Mouse (Mus musculus): ENCODE measurements at regions not wholly inside any gene's neighbourhood (a gene's known extent, or its start where the extent isn't known, plus 50 kb on each side); places are given as distances from the start of the nearest gene placed in this dataset.

- no peaks in the 10 kb centered on the region for H3K4me1 ChIP-seq (ENCODE audit: control insufficient read depth, insufficient read depth, low read length)
- H3K4me3 ChIP-seq (replicated peaks; ENCODE audit: control insufficient read depth, low read depth, low read length), result no peak overlapping the region
- WGBS, result 69% methylated on average over 4 of the region's 4 CpGs
- no peak overlapping the region for H3K27ac ChIP-seq (ENCODE audit: control insufficient read depth, insufficient read depth, low read depth, low read length, poor library complexity)
- no peak for TF ChIP-seq POLR2A (IDR thresholded peaks at IDR 0.05; ENCODE audit: borderline replicate concordance, control insufficient read depth, low read depth, low read length)
- no peak for TF ChIP-seq CTCF (IDR thresholded peaks at IDR 0.05; ENCODE audit: control insufficient read depth, insufficient read depth, low read length)
Measured at GRCm38 (mm10) chr2:48412683-48413440, 401.0 kb upstream of the Acvr2a start.

GRCm38 (mm10) chr2:48414596-48415481 is 399.1 kb upstream of the Acvr2a start:
- H3K27ac ChIP-seq (ENCODE audit: control insufficient read depth, insufficient read depth, low read depth, low read length, poor library complexity), result no peak overlapping the region
- no peak overlapping the region for H3K4me3 ChIP-seq (replicated peaks; ENCODE audit: control insufficient read depth, low read depth, low read length)
- H3K4me1 ChIP-seq (ENCODE audit: control insufficient read depth, insufficient read depth, low read length), result no peaks in the 10 kb centered on the region
- TF ChIP-seq CTCF (IDR thresholded peaks at IDR 0.05; ENCODE audit: control insufficient read depth, insufficient read depth, low read length), result no peak
- TF ChIP-seq POLR2A (IDR thresholded peaks at IDR 0.05; ENCODE audit: borderline replicate concordance, control insufficient read depth, low read depth, low read length), result no peak
- 82% methylated on average over 10 of the region's 10 CpGs for WGBS

DNA sequence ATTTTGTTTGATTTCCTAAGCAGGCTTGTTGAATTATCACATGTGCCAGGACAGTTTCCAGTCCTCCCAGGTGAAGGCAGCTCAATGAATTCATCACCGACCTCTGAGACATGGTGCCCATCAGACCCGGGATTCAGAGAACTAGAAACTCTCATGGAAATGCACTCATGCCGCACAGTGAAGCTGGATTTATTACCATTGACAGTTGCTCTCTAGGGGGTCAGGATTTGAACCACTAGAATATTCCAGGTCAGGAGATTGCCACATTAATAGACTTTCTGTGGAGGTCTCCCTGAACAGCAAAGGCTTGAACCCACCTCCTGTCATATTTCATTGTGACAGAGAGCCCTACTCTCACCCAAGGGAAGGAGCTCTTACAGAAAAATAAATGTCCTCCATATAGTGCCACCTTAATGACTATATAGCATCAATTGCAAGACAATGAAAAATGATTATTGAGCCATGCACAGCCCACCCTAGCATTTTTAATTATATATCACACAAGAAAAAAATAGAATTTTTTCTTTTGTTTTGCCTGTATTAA is 397.6 kb upstream of the Acvr2a start:
- TF ChIP-seq POLR2A (IDR thresholded peaks at IDR 0.05; ENCODE audit: borderline replicate concordance, control insufficient read depth, low read depth, low read length) (no peak), CTCF (IDR thresholded peaks at IDR 0.05; ENCODE audit: control insufficient read depth, insufficient read depth, low read length) (no peak)
- Histone ChIP-seq H3K4me3 (replicated peaks; ENCODE audit: control insufficient read depth, low read depth, low read length) (no peak overlapping the region), H3K27ac (ENCODE audit: control insufficient read depth, insufficient read depth, low read depth, low read length, poor library complexity) (no peak overlapping the region), H3K4me1 (ENCODE audit: control insufficient read depth, insufficient read depth, low read length) (no peaks in the 10 kb centered on the region)
- 89% methylated on average over 3 of the region's 3 CpGs for WGBS

DNA sequence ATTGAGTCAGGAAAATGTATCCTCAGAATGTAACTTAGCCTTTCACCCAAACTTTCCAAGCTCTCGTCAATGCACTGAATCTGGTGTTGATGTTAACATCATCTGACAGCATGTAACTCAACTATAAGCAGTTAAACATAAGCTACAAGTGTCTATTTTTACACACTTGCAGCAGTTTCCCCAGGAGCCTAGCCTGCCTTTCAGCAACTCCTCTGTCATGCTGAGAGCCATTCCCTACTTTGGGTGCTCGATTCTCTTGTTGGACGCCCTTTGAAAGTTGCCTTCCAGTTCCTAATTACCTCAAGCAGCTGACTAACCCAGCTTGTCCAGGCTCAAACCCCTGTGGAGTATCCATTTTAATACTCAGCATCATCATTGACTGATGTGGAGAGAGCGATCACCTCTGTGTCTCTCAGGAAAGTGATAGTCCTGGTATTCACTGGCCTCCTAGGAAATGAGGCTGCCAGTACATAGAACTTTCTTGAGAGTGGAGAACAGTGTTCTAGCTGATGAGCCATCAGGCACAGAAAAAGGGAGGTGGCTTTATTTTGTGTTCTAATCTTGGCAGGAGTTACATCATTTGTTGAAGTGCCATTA is 396.8 kb upstream of the Acvr2a start:
- WGBS, result 84% methylated on average over 4 of the region's 4 CpGs
- Histone ChIP-seq H3K4me1 (ENCODE audit: control insufficient read depth, insufficient read depth, low read length) (no peaks in the 10 kb centered on the region), H3K4me3 (replicated peaks; ENCODE audit: control insufficient read depth, low read depth, low read length) (no peak overlapping the region), H3K27ac (ENCODE audit: control insufficient read depth, insufficient read depth, low read depth, low read length, poor library complexity) (no peak overlapping the region)
- TF ChIP-seq CTCF (IDR thresholded peaks at IDR 0.05; ENCODE audit: control insufficient read depth, insufficient read depth, low read length) (no peak), POLR2A (IDR thresholded peaks at IDR 0.05; ENCODE audit: borderline replicate concordance, control insufficient read depth, low read depth, low read length) (no peak)

DNA sequence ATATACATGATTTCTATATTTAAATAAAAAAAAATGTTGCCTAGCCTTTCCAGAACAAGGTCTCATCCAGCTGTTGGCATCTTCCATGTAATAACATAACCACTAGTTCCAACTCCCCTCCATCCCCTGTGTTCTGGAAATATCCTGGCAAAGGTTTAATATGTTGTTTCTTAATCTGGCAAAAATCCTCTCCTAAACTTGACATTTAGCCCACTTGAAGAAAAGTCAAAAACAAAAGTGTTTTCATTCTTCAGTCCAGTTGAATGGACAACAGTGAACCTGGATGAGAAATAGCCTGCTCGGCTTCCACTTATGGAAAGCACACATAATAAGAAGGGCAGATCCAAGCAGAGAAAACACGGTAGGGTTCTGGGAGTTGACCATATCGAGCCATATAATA is 393.1 kb upstream of the Acvr2a start:
- no peak overlapping the region for H3K4me3 ChIP-seq (replicated peaks; ENCODE audit: control insufficient read depth, low read depth, low read length)
- WGBS, result 85% methylated on average over 3 of the region's 3 CpGs
- TF ChIP-seq POLR2A (IDR thresholded peaks at IDR 0.05; ENCODE audit: borderline replicate concordance, control insufficient read depth, low read depth, low read length) (no peak), CTCF (IDR thresholded peaks at IDR 0.05; ENCODE audit: control insufficient read depth, insufficient read depth, low read length) (no peak)

DNA sequence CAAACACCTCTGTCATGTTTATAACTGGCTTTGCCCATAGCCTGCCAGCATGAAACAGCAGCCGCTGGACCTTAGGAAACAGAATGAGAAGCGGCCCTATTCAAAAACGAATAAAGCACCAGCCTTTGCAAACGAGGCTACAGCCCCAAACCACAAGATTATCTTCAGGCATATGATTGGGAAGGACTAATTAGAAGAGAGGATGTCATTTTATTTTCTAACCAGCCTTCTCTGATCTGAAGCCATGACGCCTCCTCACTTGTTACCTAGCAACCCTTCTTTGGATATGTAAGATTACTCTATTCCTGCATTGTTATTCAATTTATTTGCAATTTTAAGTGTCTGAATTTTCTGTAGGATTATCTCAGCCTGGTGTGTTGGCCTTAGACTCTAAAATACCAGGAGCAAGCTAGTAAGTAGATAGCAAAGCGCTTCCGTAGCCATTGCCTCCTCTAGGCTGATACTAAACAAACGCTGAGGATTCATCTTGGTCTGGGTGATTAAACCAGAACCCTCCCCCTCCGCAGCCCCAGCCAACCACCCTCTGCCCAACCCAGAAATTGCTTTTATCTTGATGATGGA is 390.0 kb upstream of the Acvr2a start:
- H3K27ac ChIP-seq (ENCODE audit: control insufficient read depth, insufficient read depth, low read depth, low read length, poor library complexity), result no peak overlapping the region
- WGBS, result 79% methylated on average over 9 of the region's 9 CpGs
- no peaks in the 10 kb centered on the region for H3K4me1 ChIP-seq (ENCODE audit: control insufficient read depth, insufficient read depth, low read length)
- TF ChIP-seq CTCF (IDR thresholded peaks at IDR 0.05; ENCODE audit: control insufficient read depth, insufficient read depth, low read length), result no peak
- no peak overlapping the region for H3K4me3 ChIP-seq (replicated peaks; ENCODE audit: control insufficient read depth, low read depth, low read length)

More for the DNA sequence above, 393.1 kb upstream of the Acvr2a start:
- Histone ChIP-seq H3K27ac (ENCODE audit: control insufficient read depth, insufficient read depth, low read depth, low read length, poor library complexity) (no peak overlapping the region), H3K4me1 (ENCODE audit: control insufficient read depth, insufficient read depth, low read length) (no peaks in the 10 kb centered on the region)

GRCm38 (mm10) chr2:48424562-48424961 is 389.3 kb upstream of the Acvr2a start:
- H3K4me1 ChIP-seq (ENCODE audit: control insufficient read depth, insufficient read depth, low read length), result no peaks in the 10 kb centered on the region

More at GRCm38 (mm10) chr2:48424562-48424961, 389.3 kb upstream of the Acvr2a start:
- no peak overlapping the region for H3K27ac ChIP-seq (ENCODE audit: control insufficient read depth, insufficient read depth, low read depth, low read length, poor library complexity)
- WGBS, result 81% methylated on average over 9 of the region's 9 CpGs
- H3K4me3 ChIP-seq (replicated peaks; ENCODE audit: control insufficient read depth, low read depth, low read length), result no peak overlapping the region
- TF ChIP-seq POLR2A (IDR thresholded peaks at IDR 0.05; ENCODE audit: borderline replicate concordance, control insufficient read depth, low read depth, low read length), result no peak
- TF ChIP-seq CTCF (IDR thresholded peaks at IDR 0.05; ENCODE audit: control insufficient read depth, insufficient read depth, low read length), result no peak
